Mouse (Mus musculus) right cerebral cortex, postnatal 4 days (tissue): ENCODE data around the gene Eef1akmt3.
"Not testable (repeated sequence)": the region's sequence is repeated elsewhere in the genome, so short reads cannot be mapped to it uniquely, and the experiment has no call there.

ENCODE experiments used
- DNase-seq: peaks from one replicate; pipeline ENCODE4 v3.0.0-alpha.2; 2022

Gene Eef1akmt3

DNA sequence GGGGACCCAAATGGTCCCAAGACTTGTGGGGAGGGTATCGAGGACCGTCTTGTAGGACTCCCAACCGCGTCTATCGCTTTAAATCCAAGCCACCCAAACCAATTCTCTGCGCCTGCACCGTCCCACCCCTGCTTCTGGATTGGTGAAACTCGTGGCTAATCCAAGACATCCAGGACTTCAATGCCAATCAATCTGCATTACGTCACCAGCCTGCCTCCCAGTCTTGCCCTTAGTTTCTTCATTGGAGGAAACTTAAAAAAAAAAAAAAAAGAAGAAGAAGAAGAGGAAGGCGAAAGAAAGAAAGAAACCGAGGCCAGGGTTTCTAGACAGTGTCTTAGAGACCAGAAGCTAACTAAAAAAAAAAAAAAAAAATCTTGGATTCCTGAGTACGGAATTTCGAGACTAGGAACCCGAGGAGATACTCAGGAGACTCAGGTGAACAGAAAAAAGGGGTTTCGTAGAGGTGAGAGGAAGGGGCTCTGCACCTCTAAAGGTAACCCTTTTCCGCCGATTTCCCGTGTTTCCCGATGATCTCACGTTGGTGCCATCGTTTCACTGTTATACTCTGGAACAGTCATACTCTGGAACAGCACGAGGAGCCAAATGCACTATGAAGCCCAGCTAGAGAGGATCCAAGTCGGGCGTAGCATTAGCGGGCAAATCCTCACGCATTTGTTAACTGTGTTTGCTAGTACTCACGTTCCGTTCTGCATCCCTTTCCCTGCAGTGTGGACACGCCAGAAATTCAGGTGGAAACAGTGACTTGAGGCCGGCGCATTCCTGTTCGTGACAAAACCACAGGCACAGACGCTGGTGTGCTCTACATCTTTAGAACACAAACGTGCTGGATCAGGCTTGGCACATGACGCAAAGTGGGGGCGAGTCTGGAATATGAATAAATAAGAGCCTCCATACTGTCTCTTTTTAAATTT, 29.1 kb upstream of the Eef1akmt3 start, which contains the start of gene Tspan31:
Gene Tspan31, minus strand, starts transcription at position 75 of the 932 bp plus-strand sequence.
- peak; percentile 77 for DNase-seq

DNA sequence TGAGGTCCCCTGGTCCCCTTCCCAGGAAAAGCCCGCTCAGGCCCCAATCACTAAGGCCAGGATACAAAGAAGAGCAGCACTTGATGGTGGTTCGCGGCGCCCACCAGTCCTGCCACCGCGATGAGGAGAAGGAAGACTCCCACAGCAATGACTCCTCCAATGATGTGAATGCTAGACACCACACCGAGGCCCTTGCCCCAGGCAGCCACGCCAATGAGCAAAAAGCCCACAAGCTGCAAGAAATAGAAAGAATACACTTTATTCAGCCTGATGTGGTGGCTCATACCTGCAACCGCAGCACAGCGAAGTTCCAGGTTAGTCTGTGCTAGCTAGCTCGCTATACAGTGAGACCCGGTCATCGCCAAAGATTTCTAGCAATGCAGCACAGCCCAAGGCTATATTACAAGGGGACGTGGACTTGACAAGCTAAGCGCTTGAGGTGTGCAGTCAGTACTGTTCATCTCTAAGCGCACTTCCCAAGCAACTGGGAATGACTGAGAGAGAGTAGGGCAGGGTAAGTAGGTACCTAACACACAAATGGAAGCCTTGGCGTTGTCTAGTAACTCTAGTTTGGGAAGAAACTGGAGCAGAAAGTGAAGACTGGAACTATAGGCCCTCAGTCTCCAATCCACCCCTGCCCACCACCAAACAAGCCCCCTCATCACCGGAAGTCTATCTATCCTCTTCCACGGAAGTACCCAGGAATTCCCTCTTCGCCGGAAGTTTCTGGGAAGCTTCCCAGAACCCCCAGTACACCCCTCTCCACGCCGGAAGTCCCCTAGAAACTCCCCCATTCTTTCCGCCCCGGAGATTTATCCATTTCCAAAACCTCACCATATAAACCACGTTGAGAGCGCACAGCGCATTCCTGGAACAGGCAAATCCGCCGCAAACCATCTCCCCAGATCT, 28.2 kb upstream of the Eef1akmt3 start:
- peak; percentile 62 for DNase-seq

DNA sequence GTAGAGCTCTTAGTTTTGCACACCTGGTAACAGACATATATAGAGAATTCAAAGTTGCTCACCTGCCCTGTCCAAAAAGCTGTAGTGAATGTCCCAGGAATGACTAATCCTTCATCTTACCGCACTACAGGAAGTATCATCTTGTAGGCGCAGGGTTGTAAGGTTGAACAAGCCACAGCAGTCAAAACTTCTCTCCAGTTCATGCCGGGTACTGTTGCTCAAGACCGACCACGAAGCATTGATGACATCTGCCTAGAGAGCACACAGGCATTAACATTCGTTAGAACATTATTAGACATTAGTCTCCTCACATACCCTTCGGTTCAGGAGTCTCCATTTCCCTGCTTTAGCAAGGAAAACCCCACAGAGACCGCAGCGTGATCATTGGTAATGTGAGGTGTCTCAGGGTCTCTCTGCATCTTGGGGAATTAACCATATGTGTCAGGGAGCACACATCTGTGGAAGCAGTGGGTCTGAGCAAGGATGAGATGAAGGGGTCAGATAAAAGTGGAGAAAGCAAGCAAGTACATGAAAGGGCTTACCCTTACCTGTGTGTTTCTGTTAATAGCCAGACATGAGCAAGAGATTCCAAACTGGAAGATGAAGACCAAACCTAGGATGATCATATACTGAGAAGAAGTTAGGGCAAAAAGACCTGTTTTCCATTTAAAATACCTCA, 27.2 kb upstream of the Eef1akmt3 start:
- DNase-seq: no peak

DNA sequence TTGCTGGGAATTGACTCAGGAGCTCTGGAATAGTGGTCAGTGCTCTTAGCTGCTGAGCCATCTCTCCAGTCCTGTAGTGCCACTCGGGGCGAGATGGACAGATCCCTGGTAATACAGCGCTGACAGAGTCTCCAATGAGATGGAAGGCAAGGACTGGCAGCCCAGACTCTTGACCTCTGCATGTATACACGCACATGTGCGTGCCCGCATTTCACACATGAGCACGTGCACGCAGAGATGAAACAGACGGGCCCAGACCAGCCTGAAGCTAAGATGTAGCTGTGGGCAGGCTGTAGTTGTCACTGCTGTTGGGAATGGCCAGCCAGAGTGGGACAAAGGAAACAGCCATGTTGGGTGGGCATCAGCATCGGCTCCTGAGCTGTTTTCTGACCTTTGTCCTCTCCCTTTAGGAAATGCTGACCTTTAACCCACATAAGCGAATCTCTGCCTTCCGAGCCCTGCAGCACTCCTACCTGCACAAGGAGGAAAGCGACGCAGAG, 25.3 kb upstream of the Eef1akmt3 start:
- no peak for DNase-seq

DNA sequence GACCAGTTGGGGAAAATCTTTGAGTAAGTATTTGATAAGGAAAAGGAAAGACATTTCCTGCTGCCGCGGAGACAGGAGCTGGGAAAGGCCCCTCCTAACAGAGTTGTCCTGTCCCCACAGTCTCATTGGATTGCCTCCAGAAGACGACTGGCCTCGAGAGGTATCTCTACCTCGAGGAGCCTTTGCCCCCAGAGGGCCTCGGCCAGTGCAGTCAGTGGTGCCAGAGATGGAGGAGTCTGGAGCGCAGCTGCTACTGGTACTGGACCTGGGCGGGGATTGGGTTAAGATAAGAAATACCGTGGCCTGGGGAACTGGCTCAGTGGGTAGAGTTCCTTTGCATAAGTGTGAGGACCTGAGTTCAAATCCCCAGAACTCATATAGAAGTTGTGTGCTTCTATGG, 24.7 kb upstream of the Eef1akmt3 start:
- DNase-seq: no peak

DNA sequence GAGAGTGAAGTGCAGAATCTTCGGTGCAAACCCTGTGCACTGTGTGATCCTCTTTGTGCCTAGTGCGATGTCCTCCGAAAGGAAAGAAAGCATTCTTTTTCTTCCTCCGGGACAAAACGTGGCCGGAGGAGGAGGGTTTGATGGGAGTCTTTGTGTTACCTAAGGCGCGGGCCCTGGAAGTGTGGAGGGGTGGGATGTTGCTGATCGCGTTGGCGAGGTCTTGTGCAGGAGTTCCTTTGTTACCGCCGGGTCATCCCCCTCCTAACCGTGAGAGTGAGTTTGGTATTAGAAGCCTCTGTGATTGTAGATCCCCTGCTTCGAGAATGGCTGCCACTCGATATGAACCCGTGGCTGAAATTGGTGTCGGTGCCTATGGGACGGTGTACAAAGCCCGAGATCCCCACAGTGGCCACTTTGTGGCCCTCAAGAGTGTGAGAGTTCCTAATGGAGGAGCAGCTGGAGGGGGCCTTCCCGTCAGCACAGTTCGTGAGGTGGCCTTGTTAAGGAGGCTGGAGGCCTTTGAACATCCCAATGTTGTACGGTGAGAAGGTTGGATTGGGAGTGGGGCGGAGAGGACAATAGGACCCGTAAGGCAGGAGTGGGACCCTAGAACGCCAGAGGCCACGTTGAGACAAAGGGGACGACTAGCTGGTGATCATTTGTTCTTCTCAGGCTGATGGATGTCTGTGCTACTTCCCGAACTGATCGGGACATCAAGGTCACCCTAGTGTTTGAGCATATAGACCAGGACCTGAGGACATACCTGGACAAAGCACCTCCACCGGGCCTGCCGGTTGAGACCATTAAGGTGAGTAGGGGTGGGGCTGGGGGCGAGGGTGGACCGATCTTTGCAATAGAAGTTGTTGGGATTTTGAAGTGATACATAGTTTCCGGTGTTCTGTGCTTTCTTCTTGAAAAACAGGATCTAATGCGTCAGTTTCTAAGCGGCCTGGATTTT, 22.9 kb upstream of the Eef1akmt3 start:
- no peak for DNase-seq

DNA sequence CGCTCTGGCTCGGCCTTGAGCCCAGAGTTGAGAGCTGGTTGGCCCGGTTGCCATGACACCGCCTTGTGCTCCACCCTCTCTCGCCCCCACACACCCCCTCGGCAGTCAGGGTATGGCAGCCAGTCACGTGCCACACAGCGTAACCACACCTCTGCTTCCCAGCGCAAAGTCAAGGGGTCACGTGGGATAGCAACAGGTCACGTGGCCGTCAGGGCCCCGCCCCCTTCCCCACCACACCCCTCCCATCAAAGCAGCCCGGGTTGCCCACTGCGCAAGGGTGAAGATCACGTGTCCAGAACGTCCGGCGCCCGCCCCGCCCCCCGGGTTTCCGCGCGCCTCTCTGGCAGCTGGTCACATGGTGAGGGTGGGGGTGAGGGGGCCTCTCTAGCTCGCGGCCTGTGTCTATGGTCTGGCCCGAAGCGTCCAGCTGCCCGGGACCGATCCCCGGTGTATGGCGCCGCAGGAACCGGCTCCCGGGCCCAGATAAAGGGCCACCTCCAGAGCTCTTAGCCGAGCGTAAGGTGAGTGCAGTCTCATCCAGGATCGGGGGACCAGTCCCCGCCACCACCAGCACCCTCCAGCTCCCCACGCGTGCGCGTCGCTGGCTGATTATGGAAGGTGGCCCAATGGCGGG, 22.0 kb upstream of the Eef1akmt3 start, which contains the start of gene Cdk4:
Gene Cdk4, plus strand, starts transcription at position 296 of the 634 bp plus-strand sequence.
- peak; percentile 99 for DNase-seq

DNA sequence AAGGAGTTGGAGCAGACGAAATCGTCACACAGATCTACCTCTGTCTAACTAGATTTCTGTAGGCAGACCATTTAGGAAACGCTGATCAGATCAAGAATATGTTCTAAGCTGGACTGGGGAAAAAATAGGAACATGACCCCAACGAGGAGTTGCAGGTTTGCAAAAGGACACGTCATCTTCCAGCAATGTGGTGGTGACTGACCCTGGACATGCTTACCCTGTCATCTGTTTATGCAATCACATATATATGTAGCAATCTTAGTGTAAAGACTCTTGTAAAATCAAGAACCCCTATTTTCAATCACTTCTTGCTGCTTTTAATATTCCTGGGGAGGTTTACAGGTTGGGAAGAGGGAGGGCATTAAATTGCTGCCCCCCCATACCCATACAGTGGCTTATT, 21.2 kb upstream of the Eef1akmt3 start:
- no peak for DNase-seq

DNA sequence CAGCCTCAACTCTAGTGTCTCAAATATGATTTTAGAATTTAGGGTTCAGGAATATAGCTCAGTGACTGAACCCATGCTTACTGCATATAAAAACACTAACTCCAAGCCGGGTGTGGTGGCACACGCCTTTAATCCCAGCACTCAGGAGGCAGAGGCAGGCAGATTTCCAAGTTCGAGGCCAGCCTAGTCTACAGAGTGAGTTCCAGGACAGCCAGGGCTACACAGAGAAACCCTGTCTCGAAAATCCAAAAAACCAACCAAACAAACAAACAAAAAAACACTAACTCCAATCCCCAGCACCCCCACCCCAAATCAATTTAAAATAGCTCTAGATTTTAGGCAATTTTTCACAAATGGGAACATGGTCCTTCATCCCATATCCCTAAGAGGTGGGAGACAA, 20.8 kb upstream of the Eef1akmt3 start:
- DNase-seq: not testable (repeated sequence)

DNA sequence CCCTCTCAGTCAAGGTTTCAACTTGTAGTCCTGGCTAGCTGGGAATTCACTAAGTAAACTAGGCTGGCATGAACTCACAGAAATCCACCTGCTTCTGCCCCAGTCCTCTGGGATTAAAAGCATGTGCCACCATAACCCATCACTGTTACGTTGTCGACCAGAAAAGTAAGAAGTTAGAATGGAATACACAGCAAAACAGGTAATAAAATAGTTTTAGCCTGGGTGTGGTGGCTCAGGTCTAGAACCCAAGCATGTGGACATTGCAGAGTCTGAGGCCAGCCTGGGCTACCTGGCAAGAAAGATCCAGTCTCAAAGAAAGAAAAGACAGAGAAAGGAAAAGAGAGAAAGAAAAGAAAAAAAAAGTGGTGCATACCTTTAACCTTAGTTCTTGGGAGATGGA, 20.2 kb upstream of the Eef1akmt3 start:
- no peak for DNase-seq

DNA sequence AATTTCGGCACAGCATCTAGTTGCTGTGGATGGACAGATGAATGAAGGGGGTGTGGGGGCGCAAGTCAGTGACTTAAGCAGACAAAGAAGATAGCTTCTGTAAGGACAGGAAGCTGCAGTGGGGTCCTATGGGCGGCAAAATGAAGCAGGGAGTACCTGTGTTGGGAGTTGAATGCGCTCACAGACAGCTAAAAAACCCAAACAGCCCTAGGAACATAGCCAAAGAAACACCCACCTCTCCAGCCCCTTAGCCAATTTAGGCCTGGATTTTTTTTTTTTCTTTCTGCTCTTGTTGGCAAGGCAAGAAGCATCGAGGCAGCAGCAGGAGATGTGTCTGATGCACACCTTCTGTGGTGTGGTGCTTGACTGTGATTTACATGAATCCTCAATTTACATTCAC, 19.8 kb upstream of the Eef1akmt3 start:
- DNase-seq: no peak

DNA sequence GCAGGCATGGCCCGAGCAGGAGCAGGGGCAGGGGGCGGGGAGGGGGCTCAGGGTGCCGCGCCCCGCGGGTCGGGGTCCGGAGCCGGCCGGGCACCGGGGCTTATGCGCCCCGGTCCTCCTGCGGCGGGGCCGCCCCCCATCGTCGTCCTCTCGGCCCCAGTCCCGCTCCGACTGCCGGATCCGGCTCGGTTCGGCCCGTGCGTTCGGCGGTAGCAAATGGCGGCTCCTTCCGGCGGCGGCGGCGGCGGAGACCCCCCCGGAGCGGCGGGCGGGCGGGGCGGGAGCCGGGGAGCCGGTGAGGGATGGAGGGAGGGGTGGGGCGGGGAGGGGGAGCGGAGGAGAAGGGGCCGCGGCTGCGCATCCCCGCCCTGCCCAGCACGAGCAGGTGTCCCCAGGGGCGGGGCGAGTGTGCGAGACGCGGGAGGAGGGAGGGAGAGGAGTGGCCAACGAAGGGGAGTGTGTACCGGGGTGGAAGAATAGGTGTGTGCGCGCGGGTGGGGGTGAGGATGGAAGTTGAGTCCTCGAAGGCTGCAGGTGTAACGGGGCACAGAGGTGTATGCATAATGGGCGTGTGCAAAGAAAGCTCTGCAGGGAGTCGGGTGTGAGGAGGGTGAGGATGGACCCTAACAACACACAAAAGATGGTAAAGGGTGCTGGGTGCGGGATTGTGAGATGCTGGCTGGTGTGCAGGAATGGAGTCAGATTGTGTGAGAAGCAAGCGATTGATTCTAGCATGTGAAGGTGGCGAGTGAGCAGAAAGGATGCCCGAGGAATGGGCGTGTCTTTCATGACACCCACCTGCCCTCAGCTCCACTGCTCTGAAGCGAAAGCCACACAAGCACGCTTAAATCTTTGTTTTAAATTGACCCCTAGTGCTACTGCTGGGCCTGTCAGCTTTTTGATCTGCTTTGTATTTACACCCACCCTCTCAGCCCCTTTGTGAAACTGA, 18.9 kb upstream of the Eef1akmt3 start, which contains the start of gene March9:
Gene March9, minus strand, starts transcription at position 217 of the 949 bp plus-strand sequence.
- DNase-seq: peak; percentile 79

DNA sequence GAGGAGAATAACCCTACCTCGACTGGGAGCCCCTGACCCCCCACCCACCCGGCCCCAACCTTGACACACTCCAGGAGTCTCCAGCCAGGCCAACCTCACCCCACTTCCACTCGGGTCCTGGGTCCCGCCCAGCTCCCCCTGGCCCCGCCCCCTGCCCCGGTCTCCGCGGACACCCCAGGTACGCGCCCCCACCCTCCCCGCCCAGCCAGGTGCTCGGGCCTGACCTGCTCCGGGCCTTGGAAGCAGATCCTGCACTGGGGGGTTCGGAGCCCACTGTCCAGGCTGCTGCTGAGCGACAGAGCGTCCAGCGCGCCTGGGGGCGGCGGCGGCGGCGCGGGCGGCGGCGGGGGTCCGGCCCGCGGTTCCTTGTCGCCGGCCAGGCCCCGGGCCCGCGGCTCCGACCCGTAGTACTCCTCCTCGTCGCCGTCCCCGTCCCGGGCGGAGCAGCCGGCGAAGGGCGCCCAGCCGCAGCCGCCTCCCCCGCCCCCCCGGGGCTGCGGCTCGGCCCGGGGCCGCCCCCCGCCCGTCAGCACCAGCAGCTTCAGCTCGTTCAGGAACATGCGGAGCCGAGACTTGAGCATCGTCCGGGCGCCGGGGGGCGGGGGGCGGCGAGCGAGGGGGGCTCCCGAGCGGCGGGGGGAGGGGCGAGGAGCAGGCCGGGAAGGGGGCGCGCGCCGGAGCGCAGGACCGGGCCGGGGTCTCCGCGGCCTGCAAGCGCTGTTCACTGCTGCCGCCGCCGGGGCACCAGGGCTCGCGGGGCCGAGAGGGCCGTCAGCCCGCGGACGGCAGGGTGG, 18.1 kb upstream of the Eef1akmt3 start:
- peak; percentile 64 for DNase-seq

DNA sequence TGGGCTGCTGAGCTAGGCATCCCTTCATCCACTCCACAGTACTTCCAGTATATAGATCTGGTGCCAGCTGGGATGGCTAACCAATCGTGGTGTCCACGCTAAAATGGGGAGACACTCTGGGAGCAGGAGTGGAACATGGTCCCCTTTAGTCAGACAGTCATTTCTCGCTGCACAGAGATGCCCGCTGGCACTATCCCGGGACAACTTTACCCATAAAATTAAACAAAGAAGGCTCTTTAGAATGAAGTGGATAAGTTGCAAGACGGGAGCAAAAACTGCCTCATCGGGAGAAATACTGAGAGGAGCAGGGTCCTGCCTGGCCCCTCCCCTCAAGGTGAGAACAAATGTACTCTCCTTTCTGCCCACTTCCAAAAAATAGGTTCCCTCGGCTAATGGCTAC, 17.4 kb upstream of the Eef1akmt3 start:
- no peak for DNase-seq

DNA sequence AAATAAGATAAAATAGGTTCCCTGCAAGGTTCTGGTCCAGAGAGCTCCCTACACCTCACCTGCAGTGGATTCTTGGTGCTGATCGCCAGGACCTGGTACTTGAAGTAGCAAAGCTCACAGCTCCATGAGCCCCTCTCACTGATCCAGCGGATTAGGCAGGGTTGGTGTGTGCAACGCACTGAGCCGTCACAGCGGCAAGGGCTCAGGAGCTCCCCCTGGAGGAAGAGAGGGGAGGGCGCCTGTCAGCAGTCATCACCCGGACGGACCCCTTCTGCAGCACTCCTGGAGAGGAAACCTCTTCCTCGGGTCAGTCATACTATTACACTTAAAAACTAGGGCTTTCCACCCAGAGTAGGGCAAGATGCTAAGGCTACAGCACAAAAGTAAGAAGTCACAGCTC, 16.8 kb upstream of the Eef1akmt3 start:
- DNase-seq: peak; percentile 77

DNA sequence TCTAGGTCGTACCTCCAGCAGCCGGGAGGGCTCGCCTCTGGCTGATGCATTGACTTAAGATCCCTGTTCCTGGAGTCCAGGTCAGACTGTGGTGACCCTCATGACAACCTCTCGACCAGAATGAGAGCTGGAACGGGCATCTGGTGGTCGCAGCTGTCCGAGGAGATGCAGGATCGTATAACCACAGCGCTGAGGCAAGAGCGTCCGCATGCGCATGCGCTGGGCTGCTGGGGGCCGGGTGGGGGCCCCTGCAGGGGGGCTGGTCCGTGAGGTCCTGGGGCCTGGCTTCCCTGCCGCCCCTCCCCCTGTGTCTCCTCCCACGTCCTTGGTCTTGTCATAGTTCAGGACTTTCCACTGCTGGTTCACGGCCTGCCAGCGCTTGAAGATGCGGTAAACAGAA, 15.2 kb upstream of the Eef1akmt3 start:
- no peak for DNase-seq

DNA sequence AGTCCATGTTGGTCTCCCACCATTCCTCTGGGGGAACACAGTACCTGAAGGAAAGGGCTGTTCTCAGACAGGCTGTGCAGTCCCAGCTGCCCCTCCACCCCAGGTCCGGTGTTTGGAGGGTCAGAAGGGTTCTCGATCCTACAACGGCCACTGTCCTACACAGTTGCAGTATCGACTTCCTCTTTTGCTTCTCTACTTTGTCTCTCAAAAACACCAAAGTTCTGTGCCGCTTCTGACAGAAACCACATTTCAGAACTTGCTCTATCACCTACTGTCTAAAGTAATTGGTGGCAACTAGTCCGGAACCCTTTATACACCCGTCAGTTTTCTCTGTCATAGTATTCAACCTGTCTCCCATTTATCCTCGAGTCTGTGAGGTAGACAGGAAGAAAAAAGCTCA, 14.1 kb upstream of the Eef1akmt3 start:
- DNase-seq: no peak

DNA sequence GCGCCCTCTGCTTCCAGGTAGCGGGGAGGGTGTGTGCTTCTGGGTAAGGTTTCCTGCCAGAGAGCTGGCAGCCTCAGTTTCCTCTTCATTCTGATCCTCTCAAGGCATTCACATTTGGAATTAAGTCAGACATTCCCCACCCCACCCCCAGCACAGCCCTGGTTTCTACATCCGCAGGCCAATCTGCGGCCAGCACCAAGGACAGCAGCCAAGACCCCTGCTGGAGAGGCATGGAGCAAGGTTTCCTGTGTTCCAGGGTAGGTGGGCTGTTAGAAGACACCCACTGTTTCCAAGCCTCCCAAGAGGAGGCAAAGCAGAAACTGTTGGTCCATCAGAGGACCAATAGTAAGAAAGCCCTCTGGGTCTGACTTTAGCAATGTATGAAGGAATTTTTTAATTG, 13.3 kb upstream of the Eef1akmt3 start:
- no peak for DNase-seq

DNA sequence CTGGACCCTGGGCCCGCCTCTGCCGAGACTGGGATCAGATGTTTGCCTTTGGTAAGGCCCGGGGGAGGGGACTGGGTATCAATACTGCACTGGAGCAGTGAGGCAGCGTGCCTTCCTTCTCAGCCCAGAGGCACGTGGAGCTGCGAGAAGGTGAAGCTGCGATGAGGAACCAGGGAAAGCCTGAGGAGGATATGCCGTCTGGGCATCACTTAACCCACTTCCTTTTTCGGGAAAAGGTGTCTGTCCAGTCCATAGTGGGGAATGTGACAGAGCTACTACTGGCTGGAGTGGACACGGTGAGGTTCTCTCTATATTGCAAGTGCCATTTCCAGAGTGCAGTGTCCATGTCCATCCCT, 8.8 kb upstream of the Eef1akmt3 start:
- no peak for DNase-seq
